Mouse (Mus musculus) hindbrain, embryonic 11.5 days (tissue): ENCODE data around the gene Apod. TPM values are rescaled to one million over a fixed set of nuclear protein-coding genes. Genes with fewer than 3 reads are reported as not detected.

Source experiments
- ATAC-seq: fragments of 200-750 bp; cut with Nextera tagmentation; 2 replicates; pipeline ENCODE4 v1.8.0; 2017; ENCODE audit warnings: mild to moderate bottlenecking, moderate TSS enrichment, moderate library complexity; ENCODE audit not compliant: low FRiP score
- DNase-seq: peaks from one replicate; pipeline ENCODE4 v3.0.0-alpha.2; 2015; ENCODE audit warnings: low spot score
- H3K27ac ChIP-seq: fragments of 300-500 bp; sonication (generic); 2 replicates; pipeline ENCODE4 v1.5.1; 2014; ENCODE audit warnings: mild to moderate bottlenecking, low read depth, low read length
- H3K27me3 ChIP-seq: fragments of 300-500 bp; sonication (generic); 2 replicates; pipeline ENCODE4 v1.6.1; 2014; ENCODE audit warnings: mild to moderate bottlenecking, low read length, moderate library complexity, mixed read lengths; ENCODE audit not compliant: control insufficient read depth, insufficient read depth
- H3K36me3 ChIP-seq: fragments of 300-500 bp; sonication (generic); 2 replicates; pipeline ENCODE4 v1.6.1; 2014; ENCODE audit warnings: mild to moderate bottlenecking, low read length, moderate library complexity, mixed read lengths; ENCODE audit not compliant: control insufficient read depth, insufficient read depth
- H3K4me1 ChIP-seq: fragments of 300-500 bp; sonication (generic); replicated peaks from 2 replicates; pipeline ENCODE4 v1.6.1; 2014; ENCODE audit warnings: low read length, mixed read lengths; ENCODE audit not compliant: control insufficient read depth, insufficient read depth
- H3K4me2 ChIP-seq: fragments of 300-500 bp; sonication (generic); replicated peaks from 2 replicates; pipeline ENCODE4 v1.6.1; 2014; ENCODE audit warnings: mild to moderate bottlenecking, low read depth, low read length
- H3K4me3 ChIP-seq: fragments of 300-500 bp; sonication (generic); 2 replicates; pipeline ENCODE4 v1.5.1; 2014; ENCODE audit warnings: low read depth, low read length
- H3K9ac ChIP-seq: fragments of 300-500 bp; sonication (generic); 2 replicates; pipeline ENCODE4 v1.6.1; 2014; ENCODE audit warnings: low read depth, low read length
- H3K9me3 ChIP-seq: fragments of 300-500 bp; sonication (generic); 2 replicates; pipeline ENCODE4 v1.6.1; 2016; ENCODE audit warnings: low read length; ENCODE audit not compliant: control insufficient read depth
- WGBS: fragments of 180-500 bp; shearing (Covaris S2); extraction: QIAGEN DNeasy Blood & Tissue Kit; methylation state at CpG from one replicate; pipeline ENCODE4 v1.1.7; 2014; 5-methylcytosine and 5-hydroxymethylcytosine counted together
- polyA plus RNA-seq: library from polyadenylated mRNA; unstranded; fragments of >200 nt; fragmentation: Nextera tagmentation; extraction: Ambion mirVana; gene quantifications from 2 replicates; pipeline ENCODE4 v1.2.1, GENCODE M21; 2014

Gene Apod
- polyA plus RNA-seq, 1 experiment from 2014 or later: 68.0 TPM

GRCm38 (mm10) chr16:31300467-31300866 lies 14.1 kb downstream of the Apod start:
- H3K9ac ChIP-seq: no peak overlapping the region
- no peak overlapping the region for H3K4me3 ChIP-seq
- no peaks in the 10 kb centered on the region for H3K9me3 ChIP-seq
- H3K36me3 ChIP-seq: no peaks in the 10 kb centered on the region
- no peaks in the 10 kb centered on the region for H3K27me3 ChIP-seq
- DNase-seq (peak; percentile 41), ATAC-seq (no peak)
- peak overlapping the region; percentile 68 for H3K27ac ChIP-seq
- H3K4me1 ChIP-seq: peaks cover 11% of the 10 kb centered on the region; the same call in 1 of the 2 replicates
- 32% methylated on average over 7 of the region's 7 CpGs for WGBS
- H3K4me2 ChIP-seq: no peak overlapping the region

GRCm38 (mm10) chr16:31299960-31300353 lies 14.7 kb downstream of the Apod start:
- H3K27ac ChIP-seq: peak overlapping the region; percentile 68

GRCm38 (mm10) chr16:31299164-31299959 lies 15.2 kb downstream of the Apod start:
- Histone ChIP-seq H3K27ac (0 out of 2 replicates have a peak overlapping the region, but pooled peaks have one; percentile 39), H3K4me2 (no peak overlapping the region), H3K27me3 (no peaks in the 10 kb centered on the region), H3K4me1 (peaks cover 11% of the 10 kb centered on the region; the same call in 1 of the 2 replicates), H3K9ac (0 out of 2 replicates have a peak overlapping the region, but pooled peaks have one; percentile 19), H3K9me3 (no peaks in the 10 kb centered on the region), H3K4me3 (no peak overlapping the region), H3K36me3 (no peaks in the 10 kb centered on the region)
- 41% methylated on average over 11 of the region's 11 CpGs for WGBS
- no peak for ATAC-seq
- no peak for DNase-seq

More at GRCm38 (mm10) chr16:31299960-31300353, 14.7 kb downstream of the Apod start:
- Histone ChIP-seq H3K36me3 (no peaks in the 10 kb centered on the region), H3K9ac (0 out of 2 replicates have a peak overlapping the region, but pooled peaks have one; percentile 19), H3K27me3 (no peaks in the 10 kb centered on the region), H3K4me2 (no peak overlapping the region), H3K4me3 (no peak overlapping the region), H3K4me1 (peaks cover 11% of the 10 kb centered on the region; the same call in 1 of the 2 replicates), H3K9me3 (no peaks in the 10 kb centered on the region)
- 28% methylated on average over 3 of the region's 3 CpGs for WGBS
- ATAC-seq (peak; percentile 67), DNase-seq (peak; percentile 38)

- WGBS: 89% methylated on average over 7 of the region's 7 CpGs
- Histone ChIP-seq H3K4me3 (no peak overlapping the region), H3K9me3 (no peaks in the 10 kb centered on the region), H3K9ac (no peak overlapping the region), H3K4me1 (peaks cover 8% of the 10 kb centered on the region; the same call in 1 of the 2 replicates), H3K27me3 (no peaks in the 10 kb centered on the region), H3K4me2 (no peak overlapping the region), H3K27ac (no peak overlapping the region), H3K36me3 (no peaks in the 10 kb centered on the region)
- no peak for ATAC-seq
- DNase-seq: no peak
These were observed 17.5 kb downstream of the Apod start for GRCm38 (mm10) chr16:31297113-31297512.

GRCm38 (mm10) chr16:31293761-31294160 lies 20.8 kb downstream of the Apod start:
- Histone ChIP-seq H3K27ac (no peak overlapping the region), H3K9me3 (no peaks in the 10 kb centered on the region), H3K27me3 (no peaks in the 10 kb centered on the region), H3K9ac (no peak overlapping the region), H3K36me3 (no peaks in the 10 kb centered on the region), H3K4me1 (no peaks in the 10 kb centered on the region), H3K4me2 (no peak overlapping the region), H3K4me3 (no peak overlapping the region)
- 83% methylated on average over 4 of the region's 4 CpGs for WGBS
- no peak for ATAC-seq
- DNase-seq: no peak

- ATAC-seq: no peak
- DNase-seq: no peak
- no peak overlapping the region for H3K27ac ChIP-seq
- no peak overlapping the region for H3K9ac ChIP-seq
- H3K27me3 ChIP-seq: no peaks in the 10 kb centered on the region
- H3K4me3 ChIP-seq: no peak overlapping the region
- no peaks in the 10 kb centered on the region for H3K36me3 ChIP-seq
- 82% methylated on average over 7 of the region's 7 CpGs for WGBS
- no peak overlapping the region for H3K4me2 ChIP-seq
- H3K4me1 ChIP-seq: no peaks in the 10 kb centered on the region
- no peaks in the 10 kb centered on the region for H3K9me3 ChIP-seq
These were observed 23.8 kb downstream of the Apod start for GRCm38 (mm10) chr16:31290751-31291365.

- H3K36me3 ChIP-seq: no peaks in the 10 kb centered on the region
- no peak overlapping the region for H3K4me3 ChIP-seq
- H3K4me1 ChIP-seq: no peaks in the 10 kb centered on the region
- no peak overlapping the region for H3K9ac ChIP-seq
- 87% methylated on average over 10 of the region's 10 CpGs for WGBS
- H3K27me3 ChIP-seq: no peaks in the 10 kb centered on the region
- H3K9me3 ChIP-seq: no peaks in the 10 kb centered on the region
- no peak overlapping the region for H3K4me2 ChIP-seq
- ATAC-seq: no peak
- no peak overlapping the region for H3K27ac ChIP-seq
- DNase-seq: no peak
These were observed 24.3 kb downstream of the Apod start for GRCm38 (mm10) chr16:31290281-31290680.

- Histone ChIP-seq H3K4me3 (no peak overlapping the region), H3K9ac (no peak overlapping the region), H3K4me1 (no peaks in the 10 kb centered on the region), H3K27ac (no peak overlapping the region), H3K36me3 (no peaks in the 10 kb centered on the region), H3K27me3 (no peaks in the 10 kb centered on the region), H3K9me3 (no peaks in the 10 kb centered on the region), H3K4me2 (no peak overlapping the region)
- ATAC-seq (no peak), DNase-seq (no peak)
- 86% methylated on average over 3 of the region's 3 CpGs for WGBS
These were observed 26.9 kb downstream of the Apod start for GRCm38 (mm10) chr16:31287712-31288111.
